Comparison of ENCODE assay signal across 9 mouse cellular contexts in genomic region chr11:51059640-51060039, GRCm38 (mm10). TPM values are rescaled to one million over a fixed set of nuclear protein-coding genes. Genes with fewer than 3 reads are reported as not detected.
DNase-seq lines count a peak whose midpoint lies in the region; ATAC-seq and TF ChIP-seq lines count a peak whose summit lies in the region.
"Had no signal": no experiment of that assay in that cellular context is flagged by ENCODE, and none has a peak within 500 bp of the region (broad histone marks: within the 10 kb centered on the region; RNA-seq: fewer than 3 reads in every experiment).

No protein-coding gene starts in this region.

- 14% methylated on average over 14 of the region's 14 CpGs for WGBS in heart, embryonic 12.5 days
- 12% methylated on average over 14 of the region's 14 CpGs for WGBS in heart, embryonic 16.5 days
- 13% methylated on average over 14 of the region's 14 CpGs for WGBS in liver, embryonic 16.5 days (ENCODE audit: insufficient replicate concordance)

- H3K27me3 ChIP-seq in heart, embryonic 12.5 days (replicated peaks) = no peaks in the 10 kb centered on the region
- no peaks in the 10 kb centered on the region for H3K27me3 ChIP-seq in MEL (ENCODE audit: control insufficient read depth in 1 of 2, insufficient read depth in 2 of 2, low read length in 2 of 2)
- no peaks in the 10 kb centered on the region; the same call in 1 of the 2 replicates for H3K27me3 ChIP-seq in heart, embryonic 16.5 days (ENCODE audit: control insufficient read depth, insufficient read depth, low read length)
- H3K27me3 ChIP-seq in liver, embryonic 16.5 days (ENCODE audit: control insufficient read depth, insufficient read depth, low read depth, low read length) = no peaks in the 10 kb centered on the region

- DNase-seq in heart, postnatal 4 days = no peak
- peak; percentile 1 for DNase-seq in MEL (ENCODE audit: low read depth, low spot score)
- DNase-seq in right cerebral cortex, adult 18-20 months = no peak
- DNase-seq in left cerebral cortex, adult 11 months (ENCODE audit: low spot score) = no peak
- DNase-seq in left cerebral cortex, postnatal 36 days (ENCODE audit: low spot score in 2 of 2) = no peak

- peak overlapping the region; percentile 67 for H3K4me3 ChIP-seq in heart, embryonic 12.5 days
- no peak overlapping the region for H3K4me3 ChIP-seq in MEL (ENCODE audit: control insufficient read depth in 1 of 2, insufficient read depth in 1 of 2, low read depth in 2 of 2, low read length in 2 of 2)
- peak overlapping the region; percentile 91 for H3K4me3 ChIP-seq in heart, embryonic 16.5 days (ENCODE audit: low read length)
- H3K4me3 ChIP-seq in liver, embryonic 16.5 days (ENCODE audit: low read depth, low read length) = peak overlapping the region; percentile 67

- peak overlapping the region; percentile 81 for H3K9ac ChIP-seq in heart, embryonic 12.5 days
- H3K9ac ChIP-seq in MEL (ENCODE audit: control insufficient read depth, low read depth, low read length, poor library complexity, severe bottlenecking) = no peak overlapping the region
- H3K9ac ChIP-seq in heart, embryonic 16.5 days (ENCODE audit: low read length) = peak overlapping the region; percentile 91
- H3K9ac ChIP-seq in liver, embryonic 16.5 days (ENCODE audit: low read depth, low read length) = peak overlapping the region; percentile 64

- peaks cover 35% of the 10 kb centered on the region for H3K36me3 ChIP-seq in heart, embryonic 12.5 days
- no peaks in the 10 kb centered on the region for H3K36me3 ChIP-seq in MEL (ENCODE audit: control insufficient read depth in 1 of 2, insufficient read depth in 2 of 2, low read length in 2 of 2)
- H3K36me3 ChIP-seq in heart, embryonic 16.5 days (ENCODE audit: control insufficient read depth, insufficient read depth) = no peaks in the 10 kb centered on the region
- H3K36me3 ChIP-seq in liver, embryonic 16.5 days (ENCODE audit: control insufficient read depth, insufficient read depth) = no peaks in the 10 kb centered on the region
- H3K36me3 ChIP-seq: G1E had no signal

- TF ChIP-seq CTCF in MEL (IDR thresholded peaks at IDR 0.05 in 2 of 3, conservative IDR thresholded peaks at IDR 0.05 in 1 of 3; ENCODE audit: control insufficient read depth in 1 of 3, insufficient read depth in 1 of 3, low read depth in 2 of 3, low read length in 3 of 3, poor library complexity in 1 of 3, severe bottlenecking in 1 of 3) = no peak

- no peaks in the 10 kb centered on the region for H3K79me2 ChIP-seq in MEL (ENCODE audit: control insufficient read depth, insufficient read depth, low read length, poor library complexity)

- ATAC-seq in heart, embryonic 12.5 days (ENCODE audit: insufficient number of reproducible peaks, low FRiP score) = no peak
- ATAC-seq in heart, embryonic 16.5 days (replicated peaks; ENCODE audit: extremely low read depth, insufficient read depth, low FRiP score) = no peak
- no peak for ATAC-seq in liver, embryonic 16.5 days (ENCODE audit: low read depth)

- TF ChIP-seq EP300 in MEL (IDR thresholded peaks at IDR 0.05; ENCODE audit: low read depth in 1 of 2, low read length in 2 of 2) = no peak

- no peak overlapping the region for H3K27ac ChIP-seq in heart, embryonic 12.5 days (ENCODE audit: poor library complexity, severe bottlenecking)
- H3K27ac ChIP-seq in MEL (ENCODE audit: control insufficient read depth, low read depth, low read length) = no peak overlapping the region
- H3K27ac ChIP-seq in heart, embryonic 16.5 days (ENCODE audit: low read length) = no peak overlapping the region
- H3K27ac ChIP-seq in liver, embryonic 16.5 days (ENCODE audit: low read length) = no peak overlapping the region

- peaks cover 7% of the 10 kb centered on the region for H3K4me1 ChIP-seq in heart, embryonic 12.5 days (replicated peaks)
- H3K4me1 ChIP-seq in MEL (ENCODE audit: control insufficient read depth in 1 of 2, insufficient read depth in 2 of 2, low read length in 2 of 2) = no peaks in the 10 kb centered on the region
- peaks cover 7% of the 10 kb centered on the region for H3K4me1 ChIP-seq in heart, embryonic 16.5 days (ENCODE audit: control insufficient read depth, insufficient read depth, low read length)
- H3K4me1 ChIP-seq in liver, embryonic 16.5 days (ENCODE audit: control insufficient read depth, low read depth, low read length) = no peaks in the 10 kb centered on the region

- H3K4me2 ChIP-seq in heart, embryonic 12.5 days = peak overlapping the region; percentile 92
- peak overlapping the region; percentile 89 for H3K4me2 ChIP-seq in heart, embryonic 16.5 days (ENCODE audit: low read depth, low read length)
- H3K4me2 ChIP-seq in liver, embryonic 16.5 days (ENCODE audit: low read depth, low read length) = peak overlapping the region; percentile 65

- H3K9me3 ChIP-seq in heart, embryonic 12.5 days (replicated peaks) = no peaks in the 10 kb centered on the region
- no peaks in the 10 kb centered on the region for H3K9me3 ChIP-seq in MEL (replicated peaks; ENCODE audit: insufficient read depth, low read length)
- no peaks in the 10 kb centered on the region for H3K9me3 ChIP-seq in heart, embryonic 16.5 days (replicated peaks; ENCODE audit: control insufficient read depth, low read length)
- no peaks in the 10 kb centered on the region for H3K9me3 ChIP-seq in liver, embryonic 16.5 days (replicated peaks; ENCODE audit: control insufficient read depth, low read length)

- no peak for TF ChIP-seq RAD21 in MEL (IDR thresholded peaks at IDR 0.05; ENCODE audit: low read depth, low read length)

- intact Hi-C loops in left cerebral cortex, postnatal 36 days (cut with DNase I) = loop anchor here (5.0 kb wide), 1 partner anchor 203 kb away; the partner anchor contains the start of genes BC049762 and Clk4

- no peak for TF ChIP-seq POLR2A in MEL (IDR thresholded peaks at IDR 0.05; ENCODE audit: control insufficient read depth in 1 of 2, insufficient read depth in 1 of 2, low read depth in 1 of 2, low read length in 2 of 2, poor library complexity in 1 of 2)

TF ChIP-seq in MEL, 35 proteins besides CTCF, POLR2A, EP300 and RAD21:
- TF ChIP-seq BHLHE40 (IDR thresholded peaks at IDR 0.05; ENCODE audit: borderline replicate concordance, low read depth, low read length) (no peak), ZMIZ1 (IDR thresholded peaks at IDR 0.05; ENCODE audit: low read depth, low read length) (no peak), MAZ (IDR thresholded peaks at IDR 0.05; ENCODE audit: low read depth, low read length) (no peak), TCF12 (IDR thresholded peaks at IDR 0.05; ENCODE audit: low read depth, low read length) (no peak), ELF1 (IDR thresholded peaks at IDR 0.05; ENCODE audit: low read depth, low read length) (no peak), SMC3 (IDR thresholded peaks at IDR 0.05; ENCODE audit: low read depth, low read length) (no peak)

RNA-seq across cellular contexts. Expression of gene Zfp354a, which starts 0.6 kb away (rescaled TPM):
- 5.4 and 6.4 TPM in 2 replicates for polyA plus RNA-seq in heart, embryonic 12.5 days (2016; fragmentation: Nextera tagmentation; extraction: Ambion mirVana)
- 1 to 10 TPM; 2.1 to 2.2 TPM for total RNA-seq in heart, postnatal 4 days (2021)
- not detected in 2 replicates for total RNA-seq in MEL (2012; rRNA removed)
- polyA plus RNA-seq in MEL (2012; ENCODE audit: insufficient read depth in 1 of 2, insufficient read length in 2 of 2, low read depth in 1 of 2, low replicate concordance in 2 of 2, missing spikeins in 1 of 2) = not detected
- 5.4 and 5.7 TPM in 2 replicates for polyA plus RNA-seq in heart, embryonic 16.5 days (2015; fragmentation: Nextera tagmentation; extraction: Ambion mirVana)
- polyA plus RNA-seq in liver, embryonic 16.5 days (2015; fragmentation: Nextera tagmentation; extraction: Ambion mirVana) = 1.4 and 1.7 TPM in 2 replicates
- total RNA-seq in left cerebral cortex, postnatal 36 days (2021) = 1 to 10 TPM; 8.1 to 9.3 TPM
- total RNA-seq: G1E had no signal
- polyA plus RNA-seq: G1E had no signal

RNA-seq across cellular contexts. Expression of gene Olfr1375, which starts 11.7 kb away (rescaled TPM):
- not detected in 2 replicates for polyA plus RNA-seq in heart, embryonic 12.5 days (2016; fragmentation: Nextera tagmentation; extraction: Ambion mirVana)
- total RNA-seq in heart, postnatal 4 days (2021) = not detected
- not detected in 2 replicates for total RNA-seq in MEL (2012; rRNA removed)
- polyA plus RNA-seq in MEL (2012; ENCODE audit: insufficient read depth in 1 of 2, insufficient read length in 2 of 2, low read depth in 1 of 2, low replicate concordance in 2 of 2, missing spikeins in 1 of 2) = not detected
- polyA plus RNA-seq in heart, embryonic 16.5 days (2015; fragmentation: Nextera tagmentation; extraction: Ambion mirVana) = not detected in 2 replicates
- not detected in 2 replicates for polyA plus RNA-seq in liver, embryonic 16.5 days (2015; fragmentation: Nextera tagmentation; extraction: Ambion mirVana)
- total RNA-seq in left cerebral cortex, postnatal 36 days (2021) = not detected
- total RNA-seq: G1E had no signal
- polyA plus RNA-seq: G1E had no signal

RNA-seq across cellular contexts. Expression of gene Olfr54, which starts 45.6 kb away (rescaled TPM):
- not detected in 2 replicates for polyA plus RNA-seq in heart, embryonic 12.5 days (2016; fragmentation: Nextera tagmentation; extraction: Ambion mirVana)
- total RNA-seq in heart, postnatal 4 days (2021) = not detected
- total RNA-seq in MEL (2012; rRNA removed) = not detected in 2 replicates
- not detected for polyA plus RNA-seq in MEL (2012; ENCODE audit: insufficient read depth in 1 of 2, insufficient read length in 2 of 2, low read depth in 1 of 2, low replicate concordance in 2 of 2, missing spikeins in 1 of 2)
- polyA plus RNA-seq in heart, embryonic 16.5 days (2015; fragmentation: Nextera tagmentation; extraction: Ambion mirVana) = not detected in 2 replicates
- polyA plus RNA-seq in liver, embryonic 16.5 days (2015; fragmentation: Nextera tagmentation; extraction: Ambion mirVana) = not detected in 2 replicates
- not detected for total RNA-seq in left cerebral cortex, postnatal 36 days (2021)
- polyA plus RNA-seq: G1E had no signal

RNA-seq across cellular contexts. Expression of gene Olfr51, which starts 56.2 kb away (rescaled TPM):
- not detected in 2 replicates for polyA plus RNA-seq in heart, embryonic 12.5 days (2016; fragmentation: Nextera tagmentation; extraction: Ambion mirVana)
- not detected for total RNA-seq in heart, postnatal 4 days (2021)
- total RNA-seq in MEL (2012; rRNA removed) = not detected in 2 replicates
- polyA plus RNA-seq in MEL (2012; ENCODE audit: insufficient read depth in 1 of 2, insufficient read length in 2 of 2, low read depth in 1 of 2, low replicate concordance in 2 of 2, missing spikeins in 1 of 2) = not detected
- polyA plus RNA-seq in heart, embryonic 16.5 days (2015; fragmentation: Nextera tagmentation; extraction: Ambion mirVana) = not detected in 2 replicates
- polyA plus RNA-seq in liver, embryonic 16.5 days (2015; fragmentation: Nextera tagmentation; extraction: Ambion mirVana) = not detected in 2 replicates
- not detected for total RNA-seq in left cerebral cortex, postnatal 36 days (2021)
- polyA plus RNA-seq: G1E had no signal

Comparison
In these comparisons a context has a peak if more than half of its experiments do, and no peak if none do; other contexts are left out.
1. H3K4me3 ChIP-seq: peak in heart, embryonic 12.5 days (single experiment), heart, embryonic 16.5 days (single experiment) and liver, embryonic 16.5 days (single experiment); none in MEL (0 of 2).
2. Peak in every context shown above with its lines, with median percentiles within 50 percentile points of each other: H3K4me2 ChIP-seq.